ENCODE assay signal across 1 mouse cellular context in genomic region chr13:51688688-51689087, GRCm38 (mm10).
TF ChIP-seq lines count a peak whose summit lies in the region.

No protein-coding gene starts in this region.

TF ChIP-seq in MEL, 35 proteins besides CTCF, POLR2A, EP300 and RAD21 (continued from another document):
- TF ChIP-seq TCF12 (IDR thresholded peaks at IDR 0.05; ENCODE audit: low read depth, low read length) (peak; percentile 79; the same call in 1 of the 2 replicates), USF1 (IDR thresholded peaks at IDR 0.05; ENCODE audit: low read depth, low read length) (no peak), KAT2A (conservative IDR thresholded peaks at IDR 0.05; ENCODE audit: low read depth, low read length) (no peak), ZKSCAN1 (IDR thresholded peaks at IDR 0.05; ENCODE audit: low read depth, low read length) (no peak), MAZ (IDR thresholded peaks at IDR 0.05; ENCODE audit: low read depth, low read length) (0 out of 2 replicates have a peak, but pooled peaks have one; percentile 49), ZC3H11A (IDR thresholded peaks at IDR 0.05; ENCODE audit: low read depth, low read length) (no peak), CHD2 (IDR thresholded peaks at IDR 0.05; ENCODE audit: low read length) (no peak), E2F4 (IDR thresholded peaks at IDR 0.05; ENCODE audit: borderline replicate concordance, low read depth, low read length) (no peak), ZMIZ1 (IDR thresholded peaks at IDR 0.05; ENCODE audit: low read depth, low read length) (no peak)
